Mouse (Mus musculus) midbrain, postnatal 0 days (tissue): ENCODE data around the gene Dstyk. TPM values are rescaled to one million over a fixed set of nuclear protein-coding genes. Genes with fewer than 3 reads are reported as not detected.

Experiments used
- ATAC-seq: fragments of 200-750 bp; cut with Nextera tagmentation; 2 replicates; pipeline ENCODE4 v1.8.0; 2017; ENCODE audit warnings: moderate number of reproducible peaks, mild to moderate bottlenecking, moderate TSS enrichment, moderate library complexity; ENCODE audit not compliant: low FRiP score
- DNase-seq: peaks from one replicate; pipeline ENCODE4 v3.0.0-alpha.2; 2015; ENCODE audit warnings: low spot score
- H3K27ac ChIP-seq: fragments of 300-500 bp; sonication (generic); 2 replicates; pipeline ENCODE4 v1.5.1; 2014; ENCODE audit warnings: low read depth, mild to moderate bottlenecking, low read length, mixed read lengths
- H3K27me3 ChIP-seq: fragments of 300-500 bp; sonication (generic); 2 replicates; pipeline ENCODE4 v1.6.1; 2014; ENCODE audit warnings: low read length, control low read depth, mixed read lengths; ENCODE audit not compliant: insufficient read depth
- H3K36me3 ChIP-seq: fragments of 300-500 bp; sonication (generic); 2 replicates; pipeline ENCODE4 v1.6.1; 2014; ENCODE audit warnings: low read length, control low read depth, mixed read lengths; ENCODE audit not compliant: insufficient read depth
- H3K4me1 ChIP-seq: fragments of 300-500 bp; sonication (generic); 2 replicates; pipeline ENCODE4 v1.6.1; 2014; ENCODE audit warnings: mild to moderate bottlenecking, control low read depth, antibody characterized with exemption, low read length, mixed read lengths; ENCODE audit not compliant: insufficient read depth
- H3K4me2 ChIP-seq: fragments of 300-500 bp; sonication (generic); 2 replicates; pipeline ENCODE4 v1.6.1; 2014; ENCODE audit warnings: low read depth, mild to moderate bottlenecking, low read length, mixed read lengths; ENCODE audit not compliant: poor library complexity, severe bottlenecking
- H3K4me3 ChIP-seq: fragments of 300-500 bp; sonication (generic); 2 replicates; pipeline ENCODE4 v1.5.1; 2014; ENCODE audit warnings: low read depth, mild to moderate bottlenecking, low read length, moderate library complexity
- H3K9ac ChIP-seq: fragments of 300-500 bp; sonication (generic); replicated peaks from 2 replicates; pipeline ENCODE4 v1.6.1; 2014; ENCODE audit warnings: mild to moderate bottlenecking, low read length, moderate library complexity, mixed read lengths; ENCODE audit not compliant: poor library complexity, severe bottlenecking
- H3K9me3 ChIP-seq: fragments of 300-500 bp; sonication (generic); 2 replicates; pipeline ENCODE4 v1.6.1; 2016; ENCODE audit warnings: low read length, control low read depth
- CTCF ChIP-seq: IDR thresholded peaks from 2 replicates; pipeline ENCODE4 v1.5.1; 2016; ENCODE audit warnings: antibody characterized with exemption, mild to moderate bottlenecking
- WGBS: fragments of 180-500 bp; shearing (Covaris S2); extraction: QIAGEN DNeasy Blood & Tissue Kit; methylation state at CpG from one replicate; pipeline ENCODE4 v1.1.7; 2014; 5-methylcytosine and 5-hydroxymethylcytosine counted together
- polyA plus RNA-seq: library from polyadenylated mRNA; unstranded; fragments of >200 nt; fragmentation: Nextera tagmentation; extraction: Ambion mirVana; gene quantifications from 2 replicates; pipeline ENCODE4 v1.2.1, GENCODE M21; 2015
- total RNA-seq: library from RNA; depleted of rRNA; stranded (reverse); fragments of >200 nt; gene quantifications from 2 replicates; pipeline ENCODE4 v1.2.3, GENCODE M21; 2014

Gene Dstyk
- total and polyA plus RNA-seq, 2 experiments from 2014 or later: 5.6 to 21.2 TPM

DNA sequence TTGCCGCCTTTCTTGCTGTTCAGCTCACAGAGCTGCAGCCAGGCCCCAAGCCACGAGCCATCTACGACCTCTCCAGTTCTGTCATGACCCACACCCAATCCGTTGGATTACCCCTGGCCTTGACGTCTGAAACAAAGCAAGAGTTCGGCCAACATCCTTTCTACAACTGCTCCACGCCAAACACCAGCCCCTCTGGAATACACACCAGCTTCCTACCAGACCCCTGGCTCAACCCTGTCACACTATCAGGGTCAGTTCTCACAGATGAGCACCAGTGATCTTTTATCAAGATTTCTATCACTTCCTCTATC lies 40.3 kb upstream of the Dstyk start:
- Histone ChIP-seq H3K36me3 (peaks cover 33% of the 10 kb centered on the region), H3K4me1 (0 out of 2 replicates have a peak, but pooled peaks cover 12% of the 10 kb centered on the region), H3K27me3 (no peaks in the 10 kb centered on the region), H3K9me3 (no peaks in the 10 kb centered on the region), H3K4me3 (no peak overlapping the region), H3K4me2 (no peak overlapping the region), H3K9ac (no peak overlapping the region), H3K27ac (no peak overlapping the region)
- WGBS: 62% methylated on average over 7 of the region's 7 CpGs
- TF ChIP-seq CTCF: no peak
- ATAC-seq: no peak
- DNase-seq: no peak

DNA sequence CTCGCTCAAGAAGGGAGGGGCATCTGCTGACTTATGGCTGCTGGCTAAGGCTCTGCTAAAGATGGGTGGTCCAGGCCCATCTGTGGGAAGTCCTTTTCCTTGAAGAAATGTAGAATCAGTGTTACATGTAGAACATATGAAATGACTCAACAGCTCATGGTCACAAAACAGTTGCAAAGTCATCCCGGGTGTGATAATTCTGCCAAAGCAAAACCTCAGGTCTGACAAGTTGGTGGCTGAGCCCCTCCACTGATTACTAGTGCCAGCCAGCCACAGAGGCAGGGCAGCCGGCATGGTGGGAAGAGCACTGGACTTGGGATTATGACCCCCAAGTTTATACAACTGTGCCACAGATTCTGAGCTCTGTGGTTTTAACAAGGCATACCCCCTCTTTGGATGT lies 39.5 kb upstream of the Dstyk start:
- Histone ChIP-seq H3K27ac (no peak overlapping the region), H3K36me3 (peaks cover 33% of the 10 kb centered on the region), H3K27me3 (no peaks in the 10 kb centered on the region), H3K4me1 (0 out of 2 replicates have a peak, but pooled peaks cover 5% of the 10 kb centered on the region), H3K4me3 (no peak overlapping the region), H3K4me2 (no peak overlapping the region), H3K9ac (no peak overlapping the region), H3K9me3 (no peaks in the 10 kb centered on the region)
- no peak for TF ChIP-seq CTCF
- ATAC-seq (no peak), DNase-seq (no peak)
- 91% methylated on average over 3 of the region's 3 CpGs for WGBS

DNA sequence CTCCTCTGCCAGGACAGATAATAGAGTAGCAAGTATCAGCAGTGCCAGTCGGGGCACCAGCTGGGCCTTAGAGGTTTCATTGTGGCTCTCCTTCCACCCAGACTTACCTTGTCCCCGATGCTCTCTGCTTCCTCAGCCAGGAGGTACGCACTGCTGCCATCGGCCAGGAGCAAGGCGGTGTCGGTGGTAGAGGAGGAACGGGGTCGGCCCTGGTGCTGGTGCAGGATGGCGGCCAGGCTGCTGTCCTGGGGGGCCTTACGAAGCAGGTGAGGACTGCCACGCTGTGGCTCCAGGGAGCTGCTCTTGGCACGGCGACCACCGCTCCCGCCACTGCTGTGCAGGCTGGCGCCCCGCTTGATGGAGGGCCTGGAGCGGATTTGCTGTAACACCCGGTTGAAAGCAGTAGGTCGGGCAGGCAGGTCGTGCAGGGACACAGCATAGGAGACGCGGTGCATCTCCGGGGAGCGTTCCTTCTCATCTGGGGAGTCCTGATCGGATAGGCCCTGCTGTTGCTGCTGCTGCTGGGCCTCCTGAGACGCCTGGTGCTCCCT lies 36.7 kb upstream of the Dstyk start:
- Histone ChIP-seq H3K9ac (no peak overlapping the region), H3K4me2 (no peak overlapping the region), H3K36me3 (peaks cover 26% of the 10 kb centered on the region), H3K4me1 (peaks cover 13% of the 10 kb centered on the region), H3K27ac (no peak overlapping the region), H3K4me3 (no peak overlapping the region), H3K27me3 (no peaks in the 10 kb centered on the region), H3K9me3 (no peaks in the 10 kb centered on the region)
- ATAC-seq (no peak), DNase-seq (no peak)
- TF ChIP-seq CTCF: no peak
- WGBS: 84% methylated on average over 27 of the region's 27 CpGs

DNA sequence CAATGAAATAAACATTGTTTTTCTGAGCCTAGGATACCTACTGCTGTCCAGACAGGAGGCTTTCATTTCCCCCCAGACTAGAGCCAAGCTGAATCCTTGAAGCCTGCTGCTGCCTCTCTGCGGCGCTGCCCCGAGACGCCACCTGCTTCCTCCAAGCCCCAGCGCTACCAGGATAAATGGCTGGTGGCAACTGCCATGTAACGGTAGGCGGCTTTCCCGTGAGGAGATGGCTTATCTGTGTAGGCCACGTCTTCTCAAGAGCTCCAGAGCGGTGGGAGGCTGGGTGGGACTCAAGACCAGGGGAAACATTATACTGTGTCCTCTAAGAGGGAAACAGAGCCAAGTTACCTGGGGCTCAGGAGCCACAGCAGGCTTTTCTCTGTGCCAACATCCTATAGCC lies 35.4 kb upstream of the Dstyk start:
- Histone ChIP-seq H3K9me3 (no peaks in the 10 kb centered on the region), H3K27ac (no peak overlapping the region), H3K27me3 (no peaks in the 10 kb centered on the region), H3K36me3 (peaks cover 26% of the 10 kb centered on the region), H3K4me1 (peaks cover 14% of the 10 kb centered on the region), H3K4me2 (no peak overlapping the region), H3K4me3 (no peak overlapping the region), H3K9ac (no peak overlapping the region)
- ATAC-seq: no peak
- DNase-seq: no peak
- TF ChIP-seq CTCF: no peak
- WGBS: 55% methylated on average over 10 of the region's 10 CpGs

DNA sequence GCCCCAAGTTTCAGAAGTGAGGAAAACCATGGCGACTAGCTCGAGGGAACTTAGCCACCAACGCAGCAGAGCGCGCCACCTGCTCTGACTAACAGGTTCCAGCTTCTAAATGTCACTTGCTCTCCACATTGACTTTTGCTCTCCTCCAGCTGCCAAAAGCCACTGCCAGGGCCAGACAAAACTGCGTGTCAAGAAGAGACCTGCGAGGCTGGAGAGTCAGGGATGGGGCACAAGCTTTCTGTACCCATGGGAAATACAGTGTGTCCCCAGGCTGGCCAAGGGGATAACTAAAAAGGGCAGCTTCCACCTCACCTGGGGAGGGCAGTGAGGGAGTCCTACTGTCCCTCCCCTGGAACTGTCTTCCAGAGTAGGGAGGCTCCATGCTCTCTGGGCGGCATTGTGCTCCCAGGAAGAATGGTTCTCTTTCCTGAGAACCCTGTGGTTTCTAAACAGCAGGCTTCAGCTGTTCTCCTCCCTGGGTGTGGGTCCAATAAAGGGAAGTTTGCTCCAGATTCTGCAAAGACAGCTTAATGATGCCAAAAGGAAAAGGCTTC lies 33.3 kb upstream of the Dstyk start:
- Histone ChIP-seq H3K4me3 (no peak overlapping the region), H3K27me3 (no peaks in the 10 kb centered on the region), H3K27ac (no peak overlapping the region), H3K36me3 (peaks cover 14% of the 10 kb centered on the region), H3K9me3 (no peaks in the 10 kb centered on the region), H3K4me1 (peaks cover 27% of the 10 kb centered on the region), H3K4me2 (no peak overlapping the region), H3K9ac (no peak overlapping the region)
- no peak for DNase-seq
- no peak for TF ChIP-seq CTCF
- no peak for ATAC-seq
- WGBS: 85% methylated on average over 8 of the region's 8 CpGs

DNA sequence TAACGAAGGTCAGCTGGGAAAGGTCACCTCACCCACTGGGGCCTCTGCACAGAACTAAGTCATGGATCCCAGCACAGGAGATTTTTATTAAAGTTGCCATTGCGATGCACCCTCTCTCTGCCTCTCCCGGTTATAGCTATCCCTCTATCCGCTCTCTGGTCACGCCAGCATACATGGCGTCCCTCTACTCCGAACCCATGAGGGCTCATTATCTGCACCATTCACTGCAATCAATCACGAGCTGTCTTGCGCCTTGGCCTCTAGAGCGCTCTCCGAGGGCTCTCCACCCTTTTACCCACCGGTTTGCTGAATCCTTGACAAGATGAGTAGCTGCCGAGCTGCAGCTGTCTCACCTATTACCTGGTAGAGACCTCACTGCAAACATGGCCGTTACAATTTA lies 32.1 kb upstream of the Dstyk start:
- Histone ChIP-seq H3K4me1 (peaks cover 33% of the 10 kb centered on the region), H3K4me2 (peak overlapping the region; percentile 22; the same call in 1 of the 2 replicates), H3K27me3 (no peaks in the 10 kb centered on the region), H3K9me3 (no peaks in the 10 kb centered on the region), H3K27ac (no peak overlapping the region), H3K4me3 (no peak overlapping the region), H3K9ac (no peak overlapping the region), H3K36me3 (peaks cover 3% of the 10 kb centered on the region)
- DNase-seq (no peak), ATAC-seq (no peak)
- 61% methylated on average over 14 of the region's 14 CpGs for WGBS
- no peak for TF ChIP-seq CTCF
